Mouse (Mus musculus): ENCODE measurements around the gene Idnk. TPM values are rescaled to one million over a fixed set of nuclear protein-coding genes. Genes with fewer than 3 reads are reported as not detected.
A peak's percentile ranks its signal among the peaks of the same experiment; 100 is the strongest.

Idnk gene
- polyA plus RNA-seq, 1 experiment from 2014 or later: 59.5 TPM

- H3K9ac ChIP-seq: no peak overlapping the region
- 56% methylated on average over 5 of the region's 5 CpGs for WGBS
- H3K4me3 ChIP-seq (replicated peaks): peak overlapping the region; percentile 39
- peak; percentile 63; the same call in 1 of the 2 replicates for ATAC-seq (ENCODE audit: low FRiP score)
- no peaks in the 10 kb centered on the region for H3K9me3 ChIP-seq
- H3K4me1 ChIP-seq: peaks cover 12% of the 10 kb centered on the region
- H3K36me3 ChIP-seq (replicated peaks): no peaks in the 10 kb centered on the region
- no peaks in the 10 kb centered on the region for H3K27me3 ChIP-seq
- no peak overlapping the region for H3K27ac ChIP-seq
- H3K4me2 ChIP-seq: peak overlapping the region; percentile 68
Observed at GRCm38 (mm10) chr13:58149033-58149558, 8.4 kb upstream of the Idnk start.

DNA sequence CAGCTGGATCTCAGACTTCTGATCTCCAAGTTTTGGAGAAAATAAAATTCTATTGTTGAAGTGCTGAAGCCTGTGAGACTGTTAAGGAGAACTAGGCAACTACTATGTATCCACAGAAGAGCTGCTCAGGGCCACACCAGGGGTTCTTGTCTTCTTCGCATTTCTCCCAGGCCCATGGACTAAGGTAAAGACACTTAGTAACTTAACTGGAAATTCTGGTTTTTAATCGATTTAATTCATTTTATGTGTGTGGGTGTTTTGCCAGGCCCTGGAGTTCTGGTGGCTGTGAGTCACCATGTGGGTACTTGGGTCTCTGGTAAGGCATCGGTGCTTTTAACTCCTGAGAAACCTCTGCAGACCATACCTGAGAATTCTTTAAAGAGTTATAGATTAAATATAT is 7.8 kb upstream of the Idnk start:
- WGBS: 88% methylated on average over 3 of the region's 3 CpGs
- no peak for ATAC-seq (ENCODE audit: low FRiP score)

DNA sequence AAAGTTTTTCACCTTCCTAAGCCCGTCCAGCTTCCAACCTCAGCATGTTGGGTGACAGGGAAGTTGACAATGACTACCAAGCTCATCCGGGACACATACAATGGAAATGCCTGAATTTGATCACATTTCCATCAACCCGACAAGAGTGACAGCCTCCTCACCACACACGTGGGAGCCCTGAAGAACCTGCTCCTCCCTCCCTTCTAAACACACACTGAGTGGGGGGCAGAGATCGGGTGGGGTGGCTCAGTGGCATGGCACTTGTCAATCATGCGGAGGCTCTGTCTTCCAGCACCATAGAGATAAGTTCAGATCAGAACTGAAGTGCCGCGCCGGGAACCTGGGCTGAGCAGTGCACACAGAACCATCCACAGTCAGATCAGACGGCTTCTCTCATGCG is 7.0 kb upstream of the Idnk start:
- 82% methylated on average over 11 of the region's 11 CpGs for WGBS
- no peak for ATAC-seq (ENCODE audit: low FRiP score)
- Histone ChIP-seq H3K9me3 (no peaks in the 10 kb centered on the region), H3K9ac (no peak overlapping the region), H3K4me3 (replicated peaks) (no peak overlapping the region), H3K4me2 (no peak overlapping the region), H3K4me1 (peaks cover 12% of the 10 kb centered on the region), H3K27ac (no peak overlapping the region), H3K27me3 (no peaks in the 10 kb centered on the region), H3K36me3 (replicated peaks) (no peaks in the 10 kb centered on the region)

More for the DNA sequence above, 7.8 kb upstream of the Idnk start:
- H3K27ac ChIP-seq: no peak overlapping the region
- H3K9ac ChIP-seq: no peak overlapping the region
- no peaks in the 10 kb centered on the region for H3K27me3 ChIP-seq
- H3K36me3 ChIP-seq (replicated peaks): no peaks in the 10 kb centered on the region
- H3K4me3 ChIP-seq (replicated peaks): no peak overlapping the region
- peaks cover 12% of the 10 kb centered on the region for H3K4me1 ChIP-seq
- no peak overlapping the region for H3K4me2 ChIP-seq
- no peaks in the 10 kb centered on the region for H3K9me3 ChIP-seq

- Histone ChIP-seq H3K36me3 (replicated peaks) (peaks cover 13% of the 10 kb centered on the region), H3K4me1 (peaks cover 16% of the 10 kb centered on the region), H3K4me2 (no peak overlapping the region), H3K27me3 (no peaks in the 10 kb centered on the region), H3K9me3 (no peaks in the 10 kb centered on the region), H3K9ac (no peak overlapping the region), H3K4me3 (replicated peaks) (no peak overlapping the region), H3K27ac (no peak overlapping the region)
- no peak for ATAC-seq (ENCODE audit: low FRiP score)
- 81% methylated on average over 2 of the region's 2 CpGs for WGBS
Observed at GRCm38 (mm10) chr13:58156031-58156430, 1.4 kb upstream of the Idnk start.

- peaks cover 16% of the 10 kb centered on the region for H3K4me1 ChIP-seq
- 27% methylated on average over 8 of the region's 8 CpGs for WGBS
- peak overlapping the region; percentile 86 for H3K4me3 ChIP-seq (replicated peaks)
- H3K27ac ChIP-seq: no peak overlapping the region
- no peaks in the 10 kb centered on the region for H3K27me3 ChIP-seq
- peak overlapping the region; percentile 94 for H3K4me2 ChIP-seq
- peak overlapping the region; percentile 82 for H3K9ac ChIP-seq
- 0 out of 2 replicates have a peak, but pooled peaks cover 2% of the 10 kb centered on the region for H3K9me3 ChIP-seq
- no peak for ATAC-seq (ENCODE audit: low FRiP score)
- H3K36me3 ChIP-seq (replicated peaks): peaks cover 23% of the 10 kb centered on the region
Observed at GRCm38 (mm10) chr13:58157036-58157435, 413 bp upstream of the Idnk start.

- H3K9me3 ChIP-seq: 0 out of 2 replicates have a peak, but pooled peaks cover 2% of the 10 kb centered on the region
- peak overlapping the region; percentile 86 for H3K4me3 ChIP-seq (replicated peaks)
- peak overlapping the region; percentile 82 for H3K9ac ChIP-seq
- H3K4me2 ChIP-seq: peak overlapping the region; percentile 94
- no peaks in the 10 kb centered on the region for H3K27me3 ChIP-seq
- H3K27ac ChIP-seq: peak overlapping the region; percentile 54
- 12% methylated on average over 16 of the region's 16 CpGs for WGBS
- peaks cover 16% of the 10 kb centered on the region for H3K4me1 ChIP-seq
- peaks cover 32% of the 10 kb centered on the region for H3K36me3 ChIP-seq (replicated peaks)
- peak; percentile 72 for ATAC-seq (ENCODE audit: low FRiP score)
Observed at GRCm38 (mm10) chr13:58158099-58158912, 857 bp downstream of the Idnk start.

GRCm38 (mm10) chr13:58160761-58161160 is 3.3 kb downstream of the Idnk start:
- no peak overlapping the region for H3K4me2 ChIP-seq
- H3K4me1 ChIP-seq: peaks cover 16% of the 10 kb centered on the region
- no peak overlapping the region for H3K4me3 ChIP-seq (replicated peaks)
- H3K27ac ChIP-seq: no peak overlapping the region
- no peaks in the 10 kb centered on the region for H3K27me3 ChIP-seq
- peaks cover 43% of the 10 kb centered on the region for H3K36me3 ChIP-seq (replicated peaks)
- H3K9me3 ChIP-seq: 0 out of 2 replicates have a peak, but pooled peaks cover 2% of the 10 kb centered on the region
- no peak overlapping the region for H3K9ac ChIP-seq
- WGBS: 94% methylated on average over 15 of the region's 15 CpGs
- no peak for ATAC-seq (ENCODE audit: low FRiP score)

DNA sequence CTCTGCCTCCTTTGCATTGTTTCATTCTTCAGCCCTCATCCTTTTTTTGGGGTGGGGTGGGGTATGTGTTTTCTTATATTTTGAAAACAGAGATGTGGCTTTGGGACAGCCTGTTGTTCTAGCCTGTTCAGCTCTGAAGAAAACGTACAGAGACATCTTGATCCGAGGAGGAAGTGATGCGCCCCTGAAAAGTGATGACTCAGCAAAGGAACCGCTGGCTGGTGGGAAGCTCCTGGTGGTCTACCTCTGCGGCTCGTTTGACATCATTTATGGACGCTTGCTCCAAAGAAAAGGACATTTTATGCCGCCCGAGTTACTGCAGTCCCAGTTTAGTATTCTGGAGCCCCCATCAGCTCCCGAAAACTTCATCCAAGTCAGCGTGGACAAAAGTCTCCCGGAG is 5.9 kb downstream of the Idnk start:
- Histone ChIP-seq H3K27me3 (no peaks in the 10 kb centered on the region), H3K9me3 (0 out of 2 replicates have a peak, but pooled peaks cover 2% of the 10 kb centered on the region), H3K27ac (no peak overlapping the region), H3K9ac (no peak overlapping the region), H3K36me3 (replicated peaks) (peaks cover 43% of the 10 kb centered on the region), H3K4me1 (peaks cover 7% of the 10 kb centered on the region), H3K4me2 (no peak overlapping the region), H3K4me3 (replicated peaks) (no peak overlapping the region)
- no peak for ATAC-seq (ENCODE audit: low FRiP score)
- 95% methylated on average over 12 of the region's 12 CpGs for WGBS

GRCm38 (mm10) chr13:58168119-58168518 is 10.7 kb downstream of the Idnk start:
- H3K36me3 ChIP-seq (replicated peaks): peaks cover 22% of the 10 kb centered on the region
- no peak overlapping the region for H3K4me2 ChIP-seq
- ATAC-seq (ENCODE audit: low FRiP score): no peak
- no peak overlapping the region for H3K27ac ChIP-seq
- no peak overlapping the region for H3K9ac ChIP-seq
- H3K27me3 ChIP-seq: no peaks in the 10 kb centered on the region
- no peaks in the 10 kb centered on the region for H3K9me3 ChIP-seq
- no peak overlapping the region for H3K4me3 ChIP-seq (replicated peaks)
- peaks cover 6% of the 10 kb centered on the region; the same call in 1 of the 2 replicates for H3K4me1 ChIP-seq

DNA sequence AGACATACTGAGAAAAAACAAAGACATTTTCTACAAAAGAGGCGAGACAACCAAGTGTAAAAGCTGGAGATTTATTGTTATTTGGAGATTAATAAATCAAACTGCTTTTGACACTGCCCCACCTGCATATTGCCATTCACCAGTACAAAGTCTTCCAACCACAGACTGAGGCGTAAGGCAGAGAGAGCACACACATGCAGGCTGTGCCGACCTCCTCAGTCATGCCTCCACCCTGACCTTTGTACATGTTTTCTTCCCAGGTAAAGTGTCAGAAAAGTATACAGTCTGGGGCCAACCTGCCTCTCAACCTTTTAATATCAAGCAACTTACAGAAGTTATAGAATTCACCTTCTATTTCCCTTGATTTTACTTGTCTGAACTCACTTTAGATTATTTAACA is 18.7 kb downstream of the Idnk start:
- H3K4me1 ChIP-seq: no peaks in the 10 kb centered on the region
- ATAC-seq (ENCODE audit: low FRiP score): no peak

GRCm38 (mm10) chr13:58177511-58178208 is 20.2 kb downstream of the Idnk start:
- Histone ChIP-seq H3K4me3 (replicated peaks) (no peak overlapping the region), H3K4me2 (no peak overlapping the region), H3K27me3 (no peaks in the 10 kb centered on the region), H3K9me3 (no peaks in the 10 kb centered on the region), H3K4me1 (no peaks in the 10 kb centered on the region), H3K9ac (no peak overlapping the region), H3K27ac (no peak overlapping the region), H3K36me3 (replicated peaks) (peaks cover 70% of the 10 kb centered on the region)
- WGBS: 94% methylated on average over 9 of the region's 9 CpGs
- ATAC-seq (ENCODE audit: low FRiP score): no peak

More for the DNA sequence above, 18.7 kb downstream of the Idnk start:
- no peak overlapping the region for H3K4me3 ChIP-seq (replicated peaks)
- H3K4me2 ChIP-seq: no peak overlapping the region
- peaks cover 65% of the 10 kb centered on the region for H3K36me3 ChIP-seq (replicated peaks)
- no peak overlapping the region for H3K27ac ChIP-seq
- H3K9me3 ChIP-seq: no peaks in the 10 kb centered on the region
- WGBS: 96% methylated on average over 3 of the region's 3 CpGs
- H3K9ac ChIP-seq: no peak overlapping the region
- H3K27me3 ChIP-seq: no peaks in the 10 kb centered on the region
